Mouse (Mus musculus): ENCODE data around the gene Lpar2. TPM values are rescaled to one million over a fixed set of nuclear protein-coding genes. Genes with fewer than 3 reads are reported as not detected.

The Lpar2 gene
- polyA plus RNA-seq, 1 experiment: 10.3 TPM

DNA sequence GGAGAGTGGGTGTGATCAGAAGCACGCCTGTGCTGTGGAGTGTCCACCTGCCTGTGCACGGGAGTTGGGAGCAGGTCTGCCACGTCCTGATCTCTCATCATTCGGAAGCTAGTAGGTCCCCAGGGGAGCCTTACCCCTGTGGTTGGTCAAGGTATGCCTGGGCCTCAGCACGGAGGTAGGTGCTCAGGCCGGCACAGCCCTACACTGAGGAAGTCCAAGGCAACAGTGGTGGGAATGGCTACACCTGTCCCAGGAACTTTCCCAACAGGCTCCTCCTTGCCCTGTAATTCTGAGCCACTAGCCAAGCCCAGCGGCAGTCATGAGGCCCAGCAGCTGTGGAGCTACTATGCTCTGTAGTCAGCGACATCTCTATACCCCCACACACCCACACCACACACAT, 57.4 kb downstream of the Lpar2 start:
- TF ChIP-seq POLR2A (IDR thresholded peaks at IDR 0.05; ENCODE audit: control insufficient read depth, extremely low read depth, insufficient read depth, low read length, poor library complexity) (no peak), CTCF (IDR thresholded peaks at IDR 0.05; ENCODE audit: borderline replicate concordance, control insufficient read depth, extremely low read depth, insufficient read depth, low read length, poor library complexity) (no peak)
- peaks cover 12% of the 10 kb centered on the region; the same call in 1 of the 2 replicates for H3K4me1 ChIP-seq (replicated peaks; ENCODE audit: control insufficient read depth, insufficient read depth, low read length)
- H3K4me3 ChIP-seq (ENCODE audit: control insufficient read depth, insufficient read depth, low read length): no peak overlapping the region
- H3K27ac ChIP-seq (ENCODE audit: control insufficient read depth, insufficient read depth, low read length): no peak overlapping the region
- WGBS: 77% methylated on average over 8 of the region's 8 CpGs
- no peak for DNase-seq
- no peaks in the 10 kb centered on the region for H3K36me3 ChIP-seq (ENCODE audit: control insufficient read depth, insufficient read depth, low read length)
- peaks cover 25% of the 10 kb centered on the region for H3K27me3 ChIP-seq (ENCODE audit: control insufficient read depth, insufficient read depth, low read length)

Other genes with a start within 250 kb of the Lpar2 start
- 10.3 and 10.4 TPM in 2 replicates for gene Zfp868, start 196.9 kb upstream of the Lpar2 start, polyA plus RNA-seq (2012; rRNA removed)
- 0.26 and 0.27 TPM in 2 replicates for gene Zfp964, start 167.9 kb upstream of the Lpar2 start, polyA plus RNA-seq (2012; rRNA removed)
- 3.8 and 4.1 TPM in 2 replicates for gene Zfp869, start 111.7 kb upstream of the Lpar2 start, polyA plus RNA-seq (2012; rRNA removed)
- 2.1 and 3.3 TPM in 2 replicates for gene Zfp963, start 72.5 kb upstream of the Lpar2 start, polyA plus RNA-seq (2012; rRNA removed)
- gene Gm20422, start 47.5 kb upstream of the Lpar2 start, polyA plus RNA-seq (2012; rRNA removed): 1.3 TPM in 1 of 2 replicates, not detected in the other
- gene Atp13a1, start 31.3 kb upstream of the Lpar2 start, polyA plus RNA-seq (2012; rRNA removed): 213 and 231 TPM in 2 replicates
- 24.4 and 25.6 TPM in 2 replicates for gene Zfp866, start 31.3 kb upstream of the Lpar2 start, polyA plus RNA-seq (2012; rRNA removed)
- gene Gmip, start 13.8 kb upstream of the Lpar2 start, polyA plus RNA-seq (2012; rRNA removed): 169 and 195 TPM in 2 replicates
- gene Pbx4, start 10.1 kb downstream of the Lpar2 start, polyA plus RNA-seq (2012; rRNA removed): 29.0 and 34.2 TPM in 2 replicates
- gene Cilp2, start 65.3 kb downstream of the Lpar2 start, polyA plus RNA-seq (2012; rRNA removed): 0.75 and 2.2 TPM in 2 replicates
- 1.3 and 1.8 TPM in 2 replicates for gene Tssk6, start 79.8 kb downstream of the Lpar2 start, polyA plus RNA-seq (2012; rRNA removed)
- 120 and 150 TPM in 2 replicates for gene Ndufa13, start 80.1 kb downstream of the Lpar2 start, polyA plus RNA-seq (2012; rRNA removed)
- gene Yjefn3, start 80.3 kb downstream of the Lpar2 start, polyA plus RNA-seq (2012; rRNA removed): 8.0 and 11.7 TPM in 2 replicates
- 84.5 and 116 TPM in 2 replicates for gene Gatad2a, start 174.0 kb downstream of the Lpar2 start, polyA plus RNA-seq (2012; rRNA removed)
- gene Mau2, start 220.3 kb downstream of the Lpar2 start, polyA plus RNA-seq (2012; rRNA removed): 186 and 190 TPM in 2 replicates
- gene Sugp1, start 220.4 kb downstream of the Lpar2 start, polyA plus RNA-seq (2012; rRNA removed): 17.8 and 18.1 TPM in 2 replicates

All from thymus, adult 2 months (tissue).